Mouse (Mus musculus) Patski (cell line): Measurements from ENCODE around the gene Rxra. TPM values are rescaled to one million over a fixed set of nuclear protein-coding genes. Genes with fewer than 3 reads are reported as not detected.
A peak's percentile ranks its signal among the peaks of the same experiment; 100 is the strongest.

Experiments
- ATAC-seq: fragments of 100-300 bp; one replicate; pipeline ENCODE4 v1.8.0; 2021
- CTCF ChIA-PET: fragments of 350-600 bp; sonication (Branson Sonifier 250); formaldehyde crosslinking; loops from one replicate; lab custom pipeline; 2022; ENCODE audit warnings: inconsistent platforms; lab: Charles Lee
- POLR2A ChIA-PET: fragments of 350-600 bp; sonication (Branson Sonifier 250); formaldehyde crosslinking; loops from one replicate; lab custom pipeline; 2022; ENCODE audit warnings: antibody characterized with exemption, inconsistent platforms; lab: Charles Lee
- DNase-seq: peaks from one replicate; pipeline ENCODE4 v3.0.0-alpha.2; 2011; ENCODE audit warnings: low read depth, low spot score
- H3K27me3 ChIP-seq: fragments of 371-371 bp; one replicate; pipeline ENCODE4 v1.5.1; 2021
- CTCF ChIP-seq: fragments of 100-300 bp; IDR thresholded peaks from one replicate; pipeline ENCODE4 v1.5.1; 2021
- in situ Hi-C: fragments of 300-500 bp; cut with MboI; formaldehyde crosslinking; loops from 3 replicates; pipeline ENCODE4 v1.11.1; 2018; ENCODE audit warnings: low pct_unique_long_range_greater_than_20kb, mixed read lengths
- polyA plus RNA-seq: library from polyadenylated mRNA; unstranded; gene quantifications from one replicate; pipeline ENCODE4 v1.2.3, GENCODE M21; 2021

Gene Rxra
- polyA plus RNA-seq, 1 experiment from 2014 or later, result 31.1 TPM

GRCm38 (mm10) chr2:27762509-27762908 lies 86.3 kb downstream of the Rxra start:
- CTCF ChIA-PET, result interaction anchor here (1.3 kb wide), 1 partner anchor 84 kb away, joined by 4 read pairs; no protein-coding TSS in a partner anchor
- ATAC-seq (no peak), DNase-seq (no peak)
- no peak for TF ChIP-seq CTCF
- in situ Hi-C loops, result loop anchor here (25.0 kb wide), 2 partner anchors 425 to 650 kb away; partner anchors contain the start of gene Olfm1
- POLR2A ChIA-PET, result no interaction called here
- no peaks in the 10 kb centered on the region for H3K27me3 ChIP-seq

- in situ Hi-C loops, result loop anchor here (25.0 kb wide), 2 partner anchors 424 to 649 kb away; partner anchors contain the start of gene Olfm1
- H3K27me3 ChIP-seq, result no peaks in the 10 kb centered on the region
- no peak for TF ChIP-seq CTCF
- POLR2A ChIA-PET, result no interaction called here
- CTCF ChIA-PET, result interaction anchor here (1.3 to 7.9 kb wide), 2 partner anchors 84 to 210 kb away, joined by 4 to 39 read pairs; no protein-coding TSS in a partner anchor
- DNase-seq (no peak), ATAC-seq (no peak)
Measured at GRCm38 (mm10) chr2:27762920-27763780, 86.9 kb downstream of the Rxra start.

GRCm38 (mm10) chr2:27764256-27764936 lies 88.2 kb downstream of the Rxra start:
- CTCF ChIA-PET, result interaction anchor here (0.6 to 7.9 kb wide), 5 partner anchors 15 to 227 kb away, joined by 3 to 39 read pairs (median 4); no protein-coding TSS in a partner anchor
- no peak for TF ChIP-seq CTCF
- in situ Hi-C loops, result loop anchor here (25.0 kb wide), 2 partner anchors 423 to 648 kb away; partner anchors contain the start of gene Olfm1
- ATAC-seq (no peak), DNase-seq (no peak)
- H3K27me3 ChIP-seq, result no peaks in the 10 kb centered on the region
- POLR2A ChIA-PET, result no interaction called here

- ChIA-PET POLR2A (no interaction called here), CTCF (interaction anchor here (0.6 to 7.9 kb wide), 5 partner anchors 16 to 227 kb away, joined by 3 to 39 read pairs (median 4); no protein-coding TSS in a partner anchor)
- no peak for TF ChIP-seq CTCF
- ATAC-seq, result peak; percentile 31
- no peak for DNase-seq
- H3K27me3 ChIP-seq, result no peaks in the 10 kb centered on the region
- in situ Hi-C loops, result loop anchor here (5.0 to 25.0 kb wide), 3 partner anchors 213 to 647 kb away; partner anchors contain the start of gene Olfm1
Measured at GRCm38 (mm10) chr2:27764937-27765319, 88.7 kb downstream of the Rxra start.

GRCm38 (mm10) chr2:27767773-27768172 lies 91.5 kb downstream of the Rxra start:
- in situ Hi-C loops, result loop anchor here (5.0 to 25.0 kb wide), 3 partner anchors 215 to 645 kb away; partner anchors contain the start of gene Olfm1
- TF ChIP-seq CTCF, result no peak
- ATAC-seq (no peak), DNase-seq (no peak)
- no peaks in the 10 kb centered on the region for H3K27me3 ChIP-seq
- POLR2A ChIA-PET, result interaction anchor here (0.5 to 0.8 kb wide), 2 partner anchors 75 to 210 kb away, joined by 3 read pairs; no protein-coding TSS in a partner anchor
- CTCF ChIA-PET, result interaction anchor here (7.9 kb wide), 1 partner anchor 215 kb away, joined by 39 read pairs; no protein-coding TSS in a partner anchor

GRCm38 (mm10) chr2:27769701-27770100 lies 93.5 kb downstream of the Rxra start:
- no peak for TF ChIP-seq CTCF
- no peaks in the 10 kb centered on the region for H3K27me3 ChIP-seq
- in situ Hi-C loops, result loop anchor here (5.0 to 25.0 kb wide), 5 partner anchors 118 to 643 kb away; partner anchors contain the start of genes Col5a1 and Olfm1
- POLR2A ChIA-PET, result no interaction called here
- no peak for DNase-seq
- ATAC-seq, result no peak
- CTCF ChIA-PET, result interaction anchor here (0.9 to 7.9 kb wide), 4 partner anchors 118 to 648 kb away, joined by 3 to 39 read pairs (median 5); no protein-coding TSS in a partner anchor

- in situ Hi-C loops, result loop anchor here (5.0 to 25.0 kb wide), 4 partner anchors 117 to 642 kb away; partner anchors contain the start of genes Col5a1 and Olfm1
- no peak for TF ChIP-seq CTCF
Measured at GRCm38 (mm10) chr2:27770205-27770604, 94.0 kb downstream of the Rxra start.

GRCm38 (mm10) chr2:27771936-27772335 lies 95.7 kb downstream of the Rxra start:
- no peaks in the 10 kb centered on the region for H3K27me3 ChIP-seq
- ChIA-PET POLR2A (interaction anchor here (1.1 kb wide), 1 partner anchor 114 kb away, joined by 3 read pairs; the partner anchor contains the start of gene Col5a1), CTCF (interaction anchor here (0.7 to 5.1 kb wide), 4 partner anchors 111 to 202 kb away, joined by 3 to 20 read pairs (median 3); no protein-coding TSS in a partner anchor)
- DNase-seq (peak; percentile 68), ATAC-seq (peak; percentile 24)
- TF ChIP-seq CTCF, result no peak
- in situ Hi-C loops, result loop anchor here (5.0 to 25.0 kb wide), 4 partner anchors 115 to 640 kb away; partner anchors contain the start of genes Col5a1 and Olfm1

More at GRCm38 (mm10) chr2:27770205-27770604, 94.0 kb downstream of the Rxra start:
- POLR2A ChIA-PET, result no interaction called here
- DNase-seq, result no peak
- CTCF ChIA-PET, result interaction anchor here (0.9 to 7.9 kb wide), 4 partner anchors 117 to 648 kb away, joined by 3 to 39 read pairs (median 5); no protein-coding TSS in a partner anchor
- no peak for ATAC-seq
- no peaks in the 10 kb centered on the region for H3K27me3 ChIP-seq

- DNase-seq, result no peak
- no peak for ATAC-seq
- no peak for TF ChIP-seq CTCF
- no peaks in the 10 kb centered on the region for H3K27me3 ChIP-seq
- ChIA-PET CTCF (interaction anchor here (0.8 to 5.1 kb wide), 4 partner anchors 92 to 116 kb away, joined by 3 to 20 read pairs (median 4); no protein-coding TSS in a partner anchor), POLR2A (interaction anchor here (1.2 to 1.4 kb wide), 2 partner anchors 114 to 115 kb away, joined by 3 read pairs; partner anchors contain the start of gene Col5a1)
- in situ Hi-C loops, result loop anchor here (5.0 to 25.0 kb wide), 4 partner anchors 114 to 639 kb away; partner anchors contain the start of genes Col5a1 and Olfm1
Measured at GRCm38 (mm10) chr2:27772841-27773388, 96.7 kb downstream of the Rxra start.
